Mouse (Mus musculus): ENCODE measurements around the gene Bcas3.

Gene Bcas3

DNA sequence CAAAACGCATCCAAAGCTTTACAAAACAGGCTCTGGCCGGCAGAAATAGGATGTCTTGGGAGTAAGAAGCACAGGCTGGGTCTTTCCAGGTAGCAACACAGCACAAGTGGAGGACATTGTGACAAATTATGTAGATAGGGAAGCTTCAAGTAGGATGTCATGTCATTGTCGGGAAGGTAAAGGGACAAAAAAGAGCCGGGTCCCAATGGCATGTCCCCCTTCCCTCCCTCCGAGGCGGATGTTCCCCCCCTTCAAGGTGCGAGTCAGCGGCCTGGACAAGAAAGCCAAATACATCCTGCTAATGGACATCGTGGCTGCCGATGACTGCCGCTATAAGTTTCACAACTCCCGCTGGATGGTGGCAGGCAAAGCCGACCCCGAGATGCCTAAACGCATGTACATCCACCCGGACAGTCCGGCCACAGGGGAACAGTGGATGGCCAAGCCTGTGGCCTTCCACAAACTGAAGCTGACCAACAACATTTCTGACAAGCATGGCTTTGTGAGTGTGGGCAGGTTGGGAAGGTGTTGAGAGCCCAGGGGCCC lies 481.5 kb downstream of the Bcas3 start:
- peak; percentile 47 for DNase-seq

DNA sequence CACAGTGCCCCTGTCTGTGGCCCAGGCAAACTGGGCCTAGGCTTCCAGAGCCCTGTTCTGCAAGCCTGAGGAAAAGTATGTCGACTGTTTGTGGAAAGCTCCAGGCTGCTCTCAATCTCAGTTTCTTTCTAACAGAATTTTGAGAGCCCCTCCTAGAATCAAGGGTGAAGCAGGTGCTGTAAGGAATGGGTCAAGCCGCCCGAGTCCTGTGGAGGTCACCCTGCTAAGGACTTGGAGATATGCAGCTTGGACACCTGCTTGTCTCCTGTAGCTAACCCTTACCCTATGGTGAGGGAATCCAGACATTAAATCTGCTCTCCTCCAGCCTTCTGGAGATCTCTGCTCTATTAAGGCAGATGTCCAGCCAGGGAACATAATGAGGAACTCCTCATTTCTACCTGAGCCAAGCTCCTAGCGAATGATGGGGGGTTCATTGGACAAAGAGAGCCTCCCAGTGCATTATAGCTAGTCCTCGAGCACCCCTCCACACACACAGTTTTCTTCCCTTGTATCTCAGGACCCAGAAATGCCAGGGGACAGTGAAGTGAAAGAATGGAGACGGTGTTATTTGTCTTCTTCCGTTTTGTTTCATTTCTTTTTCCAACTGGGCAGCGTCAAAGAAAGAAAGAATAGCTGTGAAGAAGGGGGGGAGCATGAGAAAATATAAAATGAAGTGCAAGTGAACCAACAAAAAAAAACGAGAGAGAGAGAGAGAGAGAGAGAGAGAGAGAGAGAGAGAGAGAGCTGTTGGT lies 482.2 kb downstream of the Bcas3 start:
- peak; percentile 32 for DNase-seq

DNA sequence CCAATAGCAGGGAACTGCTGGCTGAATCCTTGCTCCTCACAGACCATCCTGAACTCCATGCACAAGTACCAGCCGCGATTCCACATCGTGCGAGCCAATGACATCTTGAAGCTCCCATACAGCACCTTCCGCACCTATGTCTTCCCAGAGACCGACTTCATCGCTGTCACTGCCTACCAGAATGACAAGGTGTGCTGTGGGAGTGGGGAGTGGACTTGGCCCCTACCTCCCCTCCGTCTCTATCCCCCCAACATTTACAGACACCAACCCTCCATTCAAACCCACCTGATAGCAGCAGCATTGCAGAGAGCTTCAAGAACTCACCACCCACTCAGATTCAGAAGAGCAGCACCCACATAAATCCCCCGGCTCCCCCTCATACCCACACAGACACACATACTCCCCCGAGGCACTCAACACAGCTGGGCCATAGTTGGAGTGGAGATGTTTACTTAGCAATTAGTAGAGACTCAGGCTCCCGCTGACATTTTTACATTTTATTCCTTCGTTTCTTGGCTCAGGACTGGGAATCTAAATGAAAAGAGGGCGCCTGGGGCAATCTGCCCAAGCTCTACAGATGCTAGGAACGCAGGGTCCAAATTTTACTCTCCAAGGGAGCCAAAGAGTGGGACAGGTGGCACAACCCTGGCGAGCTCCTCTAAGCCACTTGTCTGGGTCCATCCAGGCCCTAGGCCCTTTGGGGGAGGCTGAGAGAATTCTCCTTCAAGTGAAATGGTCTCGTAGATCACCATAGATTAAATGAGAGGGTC lies 483.0 kb downstream of the Bcas3 start:
- peak; percentile 43 for DNase-seq

DNA sequence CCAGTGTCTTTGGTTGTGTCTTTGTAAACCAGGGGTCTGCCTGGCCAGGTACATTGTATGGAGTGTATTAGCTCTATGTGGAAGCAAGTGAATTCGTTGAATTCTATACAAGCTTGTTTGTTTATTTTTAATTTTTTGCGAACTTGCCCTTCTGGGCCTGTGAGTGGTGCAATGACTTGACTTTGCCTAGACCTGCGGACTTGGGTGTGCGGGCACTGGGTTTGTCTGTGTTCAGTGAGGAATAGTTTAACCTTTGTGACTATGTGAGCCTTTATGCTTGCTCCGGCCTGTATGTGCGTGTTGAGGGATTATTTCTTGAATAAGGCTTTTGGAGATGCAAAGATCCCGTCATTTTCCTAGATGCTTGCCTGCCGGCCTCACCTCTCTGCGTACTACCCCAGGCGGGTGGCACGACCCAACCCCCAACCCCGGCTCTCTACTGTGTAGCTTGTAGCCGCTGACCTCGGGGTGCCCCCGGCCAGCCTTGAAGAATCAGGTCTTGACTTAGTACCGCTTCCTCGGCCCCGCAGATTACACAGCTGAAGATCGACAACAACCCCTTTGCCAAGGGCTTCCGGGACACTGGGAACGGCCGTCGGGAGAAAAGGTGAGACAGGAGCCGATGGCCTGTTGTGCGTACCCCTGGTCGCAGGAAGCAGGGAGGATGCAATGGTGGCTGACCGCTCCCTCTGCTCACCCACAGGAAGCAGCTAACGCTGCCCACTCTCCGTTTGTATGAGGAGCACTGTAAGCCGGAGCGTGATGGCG lies 483.7 kb downstream of the Bcas3 start:
- DNase-seq = peak; percentile 51

DNA sequence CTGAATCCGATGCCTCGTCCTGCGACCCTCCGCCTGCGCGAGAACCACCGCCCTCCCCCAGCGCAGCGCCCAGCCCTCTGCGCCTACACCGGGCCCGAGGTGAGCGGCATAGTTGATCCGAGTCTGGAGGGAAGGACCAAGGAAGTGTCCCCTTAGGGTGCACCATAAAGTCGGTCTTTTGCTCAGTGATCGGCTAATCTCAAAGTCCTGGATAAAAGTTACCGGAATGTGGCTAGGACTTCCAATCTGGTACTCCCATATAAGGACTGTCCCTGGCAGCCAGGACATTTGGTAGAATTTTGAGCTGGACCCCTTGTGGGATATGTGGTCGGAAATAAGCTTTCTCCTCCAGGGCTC lies 484.3 kb downstream of the Bcas3 start:
- peak; percentile 31 for DNase-seq

DNA sequence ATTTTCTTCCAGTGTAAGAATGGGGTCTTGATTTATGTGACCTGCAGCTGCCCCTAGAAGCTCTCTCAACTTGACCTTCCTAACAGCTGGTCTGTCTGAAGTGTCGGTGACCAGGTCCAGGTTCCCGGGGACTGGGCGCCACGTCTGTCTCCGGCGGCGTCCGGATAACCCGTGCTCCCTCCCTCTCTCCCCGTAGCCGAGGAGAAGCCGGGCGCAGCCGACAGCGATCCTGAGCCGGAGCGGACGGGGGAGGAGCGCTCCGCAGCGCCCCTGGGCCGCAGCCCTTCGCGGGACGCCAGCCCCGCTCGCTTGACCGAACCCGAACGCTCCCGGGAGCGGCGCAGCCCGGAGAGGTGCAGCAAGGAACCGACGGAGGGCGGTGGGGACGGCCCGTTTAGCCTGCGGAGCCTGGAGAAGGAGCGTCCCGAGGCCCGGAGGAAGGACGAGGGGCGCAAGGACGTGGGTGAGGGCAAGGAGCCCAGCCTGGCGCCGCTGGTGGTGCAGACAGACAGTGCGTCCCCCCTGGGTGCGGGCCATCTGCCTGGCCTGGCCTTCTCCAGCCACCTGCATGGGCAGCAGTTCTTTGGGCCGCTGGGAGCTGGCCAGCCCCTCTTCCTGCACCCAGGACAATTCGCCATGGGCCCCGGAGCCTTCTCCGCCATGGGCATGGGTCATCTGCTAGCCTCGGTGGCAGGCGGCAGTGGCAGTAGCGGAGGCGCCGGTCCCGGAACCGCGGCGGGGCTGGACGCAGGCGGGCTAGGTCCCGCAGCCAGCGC lies 484.9 kb downstream of the Bcas3 start:
- DNase-seq = peak; percentile 63

DNA sequence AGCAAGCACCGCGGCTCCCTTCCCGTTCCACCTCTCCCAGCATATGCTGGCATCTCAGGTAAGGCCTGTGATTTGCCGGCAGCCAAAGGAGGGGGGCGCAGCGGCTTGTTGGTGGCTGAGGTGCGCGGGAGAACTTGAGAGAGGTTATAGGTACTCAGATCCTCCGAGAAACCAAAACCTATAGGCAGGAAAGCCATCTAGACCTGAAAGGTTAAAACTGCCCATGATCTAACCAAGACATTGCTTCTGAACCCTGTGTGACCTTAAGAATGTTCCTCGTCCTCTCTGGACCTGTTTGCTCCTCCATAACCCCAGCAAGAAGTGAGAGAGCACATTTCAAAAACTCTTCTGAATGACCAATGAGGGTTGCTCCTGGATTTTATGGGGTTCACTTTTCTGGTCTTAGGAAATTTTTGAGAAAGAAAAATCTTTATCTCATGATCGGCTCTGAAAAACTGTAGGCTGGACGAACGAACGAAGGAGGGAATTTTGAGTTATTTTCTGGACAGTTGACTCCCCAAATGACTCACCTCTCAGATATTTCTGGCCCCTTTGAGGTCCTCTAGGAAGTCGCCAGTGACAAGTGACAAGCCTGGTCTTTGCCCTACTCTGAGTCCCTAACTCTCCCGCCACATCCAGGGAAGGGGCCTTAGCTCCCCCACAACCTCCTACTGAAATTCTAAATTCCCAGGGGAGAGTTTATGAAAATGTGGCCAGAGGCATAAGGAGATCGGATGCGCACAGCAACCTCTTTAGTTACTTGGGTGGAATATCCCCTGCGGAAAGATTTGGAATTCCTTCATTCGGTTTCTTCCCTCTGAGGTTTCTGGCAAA lies 485.7 kb downstream of the Bcas3 start:
- peak; percentile 40 for DNase-seq

DNA sequence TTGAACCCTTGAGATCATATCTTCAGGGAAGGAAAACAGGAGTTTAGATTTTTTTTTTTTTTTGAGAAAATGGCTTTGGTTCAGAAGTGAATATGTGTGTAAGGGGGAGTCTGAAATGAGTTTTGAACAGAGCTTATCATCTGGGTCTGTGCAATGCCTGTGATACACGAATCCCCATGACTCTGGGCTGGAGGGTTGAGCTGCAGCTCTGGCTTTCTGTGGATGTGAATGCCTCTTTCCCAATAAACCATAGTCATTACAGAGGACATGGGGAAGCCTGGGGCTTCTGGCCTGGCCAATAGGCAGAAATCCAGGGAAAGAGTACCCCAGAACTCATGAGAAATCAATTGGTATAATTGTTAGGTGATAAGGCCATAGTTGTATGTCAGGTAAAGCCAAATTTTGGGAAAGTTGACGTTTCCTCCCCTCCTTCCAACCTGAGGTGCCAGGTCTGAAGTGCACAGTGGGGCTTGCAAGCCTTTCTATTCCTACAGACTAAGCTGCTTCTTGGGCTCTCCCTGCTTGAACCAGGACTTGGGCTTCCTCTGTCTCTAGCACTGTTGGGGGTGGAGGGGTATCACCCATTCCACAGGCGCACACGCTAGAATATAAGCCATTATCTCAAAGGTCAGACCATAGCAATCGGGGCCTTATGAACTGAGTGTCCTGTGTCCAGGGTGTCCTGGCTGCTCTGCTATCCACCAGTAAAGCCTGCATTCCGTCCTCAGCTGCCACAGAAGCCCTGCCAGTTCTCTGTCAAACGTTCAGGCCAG lies 486.5 kb downstream of the Bcas3 start:
- no peak for DNase-seq

DNA sequence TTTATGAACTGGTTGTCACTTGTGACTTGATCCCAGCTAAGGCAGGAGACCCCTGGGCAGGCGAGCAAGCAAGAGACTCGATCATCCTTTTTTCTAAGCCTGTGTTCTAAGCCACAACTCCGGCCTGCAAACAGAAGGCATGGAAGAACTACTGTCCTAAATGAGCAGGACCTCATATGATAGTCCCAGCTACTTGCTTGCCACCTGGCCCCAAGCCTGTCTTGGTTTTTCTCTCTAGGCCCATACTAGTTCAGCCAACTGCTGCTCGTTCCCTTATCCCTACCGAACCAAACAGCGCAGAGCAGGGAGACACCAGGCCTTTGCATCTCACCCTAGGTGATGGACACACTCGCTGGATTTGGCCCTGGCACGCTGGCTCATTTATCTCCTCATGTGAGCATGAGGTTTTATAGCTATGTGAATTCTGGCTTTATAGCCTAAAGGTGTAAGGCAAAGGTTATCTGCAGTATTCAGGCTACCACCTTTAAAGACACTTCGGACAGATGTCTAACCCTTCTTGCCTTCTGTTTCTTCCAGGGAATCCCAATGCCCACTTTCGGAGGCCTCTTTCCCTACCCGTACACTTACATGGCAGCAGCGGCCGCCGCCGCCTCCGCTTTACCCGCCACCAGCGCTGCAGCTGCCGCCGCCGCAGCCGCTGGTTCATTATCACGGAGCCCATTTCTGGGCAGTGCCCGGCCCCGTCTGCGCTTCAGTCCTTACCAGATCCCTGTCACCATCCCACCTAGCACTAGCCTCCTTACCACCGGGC lies 487.2 kb downstream of the Bcas3 start:
- peak; percentile 54 for DNase-seq

DNA sequence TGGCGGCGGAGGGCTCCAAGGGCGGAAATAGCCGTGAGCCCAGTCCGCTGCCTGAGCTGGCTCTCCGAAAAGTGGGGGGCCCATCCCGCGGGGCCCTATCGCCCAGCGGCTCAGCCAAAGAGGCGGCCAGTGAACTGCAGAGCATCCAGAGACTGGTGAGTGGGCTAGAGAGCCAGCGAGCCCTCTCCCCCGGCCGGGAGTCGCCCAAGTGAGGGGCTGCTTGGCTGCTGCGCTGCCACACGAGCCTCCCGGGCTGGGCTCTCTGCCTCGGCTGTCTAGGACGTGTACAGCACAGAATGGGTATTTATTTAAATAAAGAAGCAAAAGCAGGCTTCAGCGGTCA lies 487.8 kb downstream of the Bcas3 start:
- DNase-seq = peak; percentile 43

DNA sequence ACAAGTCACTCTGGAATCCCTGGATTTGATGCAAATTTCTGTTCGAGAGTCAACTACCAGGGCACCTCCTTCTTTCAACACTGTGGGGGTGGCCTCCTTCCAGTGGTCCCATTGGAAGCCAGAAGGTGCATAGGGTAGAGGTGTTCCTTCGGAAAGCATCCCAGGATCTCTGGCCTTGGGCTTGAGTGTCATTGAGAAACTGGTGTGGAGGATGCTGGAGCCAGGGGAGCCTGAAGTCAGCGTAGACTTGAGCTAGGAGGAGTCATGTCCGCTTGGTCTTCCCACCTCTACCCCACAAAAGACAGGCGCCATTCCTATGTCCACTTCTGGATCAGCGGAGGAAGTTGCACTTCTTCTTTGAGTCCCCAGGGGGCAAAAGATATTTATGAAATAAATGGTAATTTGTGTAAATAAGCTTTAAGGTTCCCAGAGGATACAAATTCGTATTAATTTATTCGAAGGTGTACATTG lies 488.3 kb downstream of the Bcas3 start:
- DNase-seq = peak; percentile 65

DNA sequence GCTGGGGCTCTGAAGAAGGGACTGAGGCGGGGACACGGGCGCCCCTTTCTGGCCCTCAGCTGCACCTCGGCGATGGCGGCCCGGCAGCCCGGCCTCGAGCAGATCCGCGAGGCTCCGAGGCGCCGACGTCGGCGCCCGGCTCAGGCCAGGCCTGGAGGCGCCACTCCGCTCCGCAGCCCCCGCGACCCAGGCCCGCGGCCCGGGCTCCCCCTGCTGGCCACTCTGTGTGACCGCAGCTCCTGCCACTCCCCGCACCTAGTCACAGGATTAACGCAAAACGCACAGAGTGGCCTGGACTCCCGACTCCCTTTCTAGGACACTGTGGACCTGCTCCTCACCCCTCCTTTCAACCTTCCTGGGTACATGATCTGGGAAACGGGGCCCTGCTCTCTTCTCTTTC lies 489.0 kb downstream of the Bcas3 start:
- peak; percentile 92 for DNase-seq

DNA sequence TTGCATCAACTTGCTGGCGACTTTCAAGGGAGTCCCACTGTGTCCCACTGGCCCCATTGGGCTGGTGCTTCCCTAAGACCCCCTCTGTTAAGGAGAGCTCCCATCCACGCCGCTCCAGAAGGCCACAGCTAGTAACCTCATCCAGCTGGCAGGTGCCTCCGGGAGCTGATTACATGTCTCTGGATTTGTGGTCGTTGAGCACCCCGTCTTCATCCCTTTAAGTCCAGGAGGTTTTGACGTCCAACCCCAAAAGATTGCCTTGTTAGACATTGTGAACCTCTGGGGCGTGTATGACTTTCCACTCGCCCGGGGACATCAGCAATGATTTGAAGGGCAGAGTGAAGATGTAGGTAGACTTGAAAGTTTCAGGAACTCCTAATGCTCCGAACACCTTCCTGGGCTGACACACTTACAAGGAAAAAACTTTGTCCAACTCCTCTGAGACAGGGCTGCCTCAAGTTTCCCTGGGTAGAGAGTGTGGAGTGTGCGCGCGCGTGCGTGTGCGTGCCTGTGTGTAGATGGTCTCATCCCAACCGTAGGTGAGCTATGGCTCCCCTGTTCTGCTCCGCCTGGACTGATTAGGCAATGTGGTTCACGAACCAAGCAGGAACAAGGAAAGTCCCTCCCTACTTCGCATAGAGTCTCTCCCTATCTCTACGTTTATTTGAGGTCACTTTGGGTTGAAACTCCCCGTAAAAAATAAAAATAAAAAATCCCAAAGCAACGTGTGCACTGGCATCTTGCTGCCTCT lies 489.8 kb downstream of the Bcas3 start:
- DNase-seq = no peak

DNA sequence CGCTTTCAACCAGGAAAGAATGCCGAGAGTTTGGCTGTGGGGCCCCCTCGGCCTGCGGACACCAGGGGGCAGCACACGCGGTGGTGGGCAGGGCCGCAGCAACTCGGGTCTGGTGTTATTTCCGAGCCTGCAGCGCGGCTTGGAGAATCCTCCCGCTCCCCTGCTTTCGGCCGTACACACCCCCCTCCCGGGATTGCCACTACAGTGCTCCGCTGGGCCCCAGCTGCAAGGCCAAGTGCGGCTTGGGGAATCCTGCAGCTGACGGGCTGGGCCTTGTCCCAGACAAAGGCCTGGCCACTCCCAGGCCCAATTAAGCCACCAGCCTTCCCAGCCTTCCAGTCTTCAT lies 490.4 kb downstream of the Bcas3 start:
- DNase-seq = peak; percentile 91

DNA sequence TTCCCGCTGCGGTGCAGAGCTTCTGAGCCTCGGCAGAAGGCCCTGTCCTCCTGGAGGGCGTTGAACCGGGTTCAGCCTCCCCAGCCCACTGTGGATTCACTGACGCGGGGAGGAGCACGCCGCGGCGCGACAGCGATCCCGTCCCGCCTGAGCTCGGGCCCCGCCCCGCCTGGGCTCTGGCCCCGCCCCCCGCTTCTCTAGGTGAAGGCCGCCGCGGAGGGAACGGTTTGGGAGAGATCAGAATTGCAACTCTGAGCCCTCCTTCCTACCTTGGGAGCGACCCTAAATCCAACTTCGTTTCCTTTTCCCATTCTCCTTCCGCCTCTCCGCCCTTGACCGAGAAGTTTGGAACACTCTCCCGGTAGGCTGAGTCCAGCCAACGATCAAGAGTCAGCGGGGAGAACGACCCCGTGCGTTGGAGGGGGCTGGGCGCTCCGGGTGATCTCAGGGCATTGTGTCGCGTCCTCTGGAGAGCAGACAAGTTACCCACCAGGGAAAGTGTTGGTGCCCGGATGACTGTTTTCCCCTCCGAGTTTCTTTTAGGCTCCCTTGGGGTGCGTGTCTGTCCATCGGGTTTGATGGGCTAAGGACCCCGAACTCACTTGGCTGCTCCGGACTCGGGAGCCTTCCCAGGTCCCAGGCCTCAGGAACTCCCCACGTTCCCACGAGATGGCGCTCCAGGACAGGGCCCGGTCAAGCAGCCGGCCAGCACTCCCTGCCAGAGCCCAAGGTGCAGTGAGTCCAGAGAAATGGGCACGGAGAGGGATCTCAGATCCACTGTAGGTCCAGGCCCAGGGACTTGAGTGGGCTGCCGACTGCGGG lies 491.4 kb downstream of the Bcas3 start:
- DNase-seq = peak; percentile 93

DNA sequence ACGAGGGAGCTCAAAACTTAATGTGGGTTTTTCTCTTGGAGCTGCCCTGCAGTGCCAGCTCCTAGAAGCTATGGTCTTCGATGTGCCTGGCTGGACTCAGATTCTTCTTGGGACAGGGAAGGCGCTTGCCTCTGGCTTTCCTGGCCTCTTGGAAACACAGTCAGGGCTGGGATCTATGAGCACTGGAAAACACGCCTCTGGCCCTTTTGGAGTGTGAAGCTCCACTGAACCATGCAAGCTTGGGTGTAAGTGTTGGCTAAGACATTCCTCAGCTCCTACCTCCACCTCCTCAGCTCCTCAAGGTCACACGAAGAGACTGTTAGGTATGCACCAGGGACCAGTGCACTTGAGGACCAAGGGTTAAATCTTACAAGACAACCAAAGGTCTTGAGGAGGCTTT lies 492.0 kb downstream of the Bcas3 start:
- no peak for DNase-seq

DNA sequence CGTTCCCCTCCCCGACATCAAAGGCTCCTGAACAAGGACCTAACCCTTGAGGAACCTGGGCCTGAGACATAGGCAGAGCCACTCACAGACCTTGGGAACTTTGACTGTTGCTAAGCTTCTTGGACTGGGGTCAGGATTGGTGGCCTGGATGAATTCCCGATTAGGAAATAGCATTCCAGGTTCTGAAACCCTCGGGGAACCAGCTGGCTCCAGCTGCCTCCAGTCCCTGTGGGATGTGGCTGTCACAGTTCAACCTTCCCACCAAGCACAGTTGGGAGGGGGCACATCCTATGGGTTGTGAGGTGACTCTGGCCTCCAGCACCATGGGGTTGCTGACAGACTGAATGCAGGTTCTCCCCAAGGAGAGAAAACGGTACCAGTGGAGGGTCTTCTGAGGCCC lies 493.0 kb downstream of the Bcas3 start:
- no peak for DNase-seq

DNA sequence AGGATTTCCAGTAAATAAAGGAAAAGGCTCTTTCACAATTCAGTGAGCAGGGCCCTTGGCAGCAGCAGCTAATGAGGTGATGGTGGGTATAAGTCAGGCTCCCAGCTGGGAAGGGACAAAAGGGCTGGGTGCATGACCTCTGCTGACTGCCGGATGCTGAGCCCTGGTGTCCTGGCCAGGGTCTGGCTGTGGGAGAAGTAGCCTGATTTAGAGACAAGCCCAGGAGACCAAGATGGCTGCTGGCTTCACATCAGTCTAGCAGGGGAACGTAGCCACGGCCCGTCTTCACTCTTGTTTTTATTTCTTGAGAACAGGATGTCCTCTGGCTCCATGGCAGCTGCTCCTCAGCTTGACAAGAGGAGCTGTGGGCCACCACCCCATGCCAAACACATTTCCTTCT lies 493.5 kb downstream of the Bcas3 start:
- no peak for DNase-seq

Data from embryo, embryonic 11 days (tissue).